Mouse (Mus musculus) C2C12 (cell line): ENCODE results near the gene Atp1b1.

Experiments used
- CEBPB ChIP-seq: IDR thresholded peaks from one replicate; pipeline ENCODE4 v1.6.1; 2011; ENCODE audit warnings: low read depth, mild to moderate bottlenecking, control low read depth, moderate library complexity
- CTCF ChIP-seq: IDR thresholded peaks from one replicate; pipeline ENCODE4 v1.5.1; 2011; ENCODE audit not compliant: control insufficient read depth, insufficient read depth, insufficient read length
- MAX ChIP-seq: IDR thresholded peaks from one replicate; pipeline ENCODE4 v1.6.1; 2011; ENCODE audit warnings: mild to moderate bottlenecking, control low read depth
- MYOD1 ChIP-seq: IDR thresholded peaks from one replicate; pipeline ENCODE4 v1.6.1; 2011; ENCODE audit warnings: low read depth; ENCODE audit not compliant: control insufficient read depth, insufficient read length
- MYOG ChIP-seq: IDR thresholded peaks from one replicate; pipeline ENCODE4 v1.6.1; 2011; ENCODE audit not compliant: control insufficient read depth, insufficient read length; ENCODE audit errors: extremely low read depth
- USF1 ChIP-seq: IDR thresholded peaks from one replicate; pipeline ENCODE4 v1.6.1; 2011; ENCODE audit warnings: low read depth, mild to moderate bottlenecking, control low read depth, moderate library complexity

- TF ChIP-seq MAX (no peak), CTCF (no peak), USF1 (no peak), MYOG (no peak), CEBPB (no peak), MYOD1 (no peak)
Observed at GRCm38 (mm10) chr1:164405385-164405802, 52.8 kb downstream of the Atp1b1 start.
